Mouse (Mus musculus) cerebellum, postnatal 14 days (tissue): ENCODE results near the gene Nmral1.
"Not testable (repeated sequence)": the region's sequence is repeated elsewhere in the genome, so short reads cannot be mapped to it uniquely, and the experiment has no call there.

Source experiments
- DNase-seq, 2 experiments: peaks; one replicate each; pipeline ENCODE4 v3.0.0; 2021; ENCODE audit warnings: mixed read lengths in 2 of 2

Gene Nmral1

GRCm38 (mm10) chr16:4713861-4714710 lies 5.1 kb downstream of the Nmral1 start:
- DNase-seq: peak; percentile 48 to 52

GRCm38 (mm10) chr16:4711173-4711572 lies 8.0 kb downstream of the Nmral1 start:
- DNase-seq: no peak

- no peak for DNase-seq
These were observed 13.6 kb downstream of the Nmral1 start for GRCm38 (mm10) chr16:4705541-4705940.

- DNase-seq: no peak
These were observed 16.5 kb downstream of the Nmral1 start for GRCm38 (mm10) chr16:4702646-4703045.

- DNase-seq: no peak
These were observed 17.9 kb downstream of the Nmral1 start for GRCm38 (mm10) chr16:4701211-4701610.

- not testable (repeated sequence) for DNase-seq
These were observed 29.8 kb downstream of the Nmral1 start for GRCm38 (mm10) chr16:4689371-4689770.

GRCm38 (mm10) chr16:4684457-4684791 lies 34.7 kb downstream of the Nmral1 start:
- no peak for DNase-seq

GRCm38 (mm10) chr16:4683581-4684456 lies 35.3 kb downstream of the Nmral1 start:
- DNase-seq: peak; percentile 99

GRCm38 (mm10) chr16:4683193-4683580 lies 36.0 kb downstream of the Nmral1 start:
- DNase-seq: no peak

GRCm38 (mm10) chr16:4682628-4683179 lies 36.5 kb downstream of the Nmral1 start:
- DNase-seq: no peak

GRCm38 (mm10) chr16:4680922-4681455 lies 38.2 kb downstream of the Nmral1 start:
- not testable (repeated sequence) for DNase-seq

GRCm38 (mm10) chr16:4679121-4680018 lies 39.8 kb downstream of the Nmral1 start, which contains the start of gene Coro7:
Coro7 (minus strand) TSS chr16:4679777.
- DNase-seq: peak; percentile 89 to 92

- DNase-seq: no peak
These were observed 41.1 kb downstream of the Nmral1 start for GRCm38 (mm10) chr16:4678080-4678479.

GRCm38 (mm10) chr16:4676836-4677235 lies 42.3 kb downstream of the Nmral1 start:
- no peak for DNase-seq

GRCm38 (mm10) chr16:4674091-4674490 lies 45.1 kb downstream of the Nmral1 start:
- no peak for DNase-seq

GRCm38 (mm10) chr16:4670317-4670716 lies 48.8 kb downstream of the Nmral1 start:
- no peak for DNase-seq

GRCm38 (mm10) chr16:4667190-4667808 lies 51.9 kb downstream of the Nmral1 start:
- DNase-seq: peak; percentile 96 to 98

- DNase-seq: no peak
These were observed 53.4 kb downstream of the Nmral1 start for GRCm38 (mm10) chr16:4665726-4666125.

GRCm38 (mm10) chr16:4663806-4664205 lies 55.4 kb downstream of the Nmral1 start:
- DNase-seq: no peak

- no peak for DNase-seq
These were observed 57.6 kb downstream of the Nmral1 start for GRCm38 (mm10) chr16:4661605-4662004.
